Mouse (Mus musculus) skeletal muscle tissue, adult 2 months (tissue): ENCODE measurements at regions not wholly inside any gene's neighbourhood (a gene's known extent, or its start where the extent isn't known, plus 50 kb on each side); places are given as distances from the start of the nearest gene placed in this dataset.

Source experiments
- DNase-seq: peaks from one replicate; pipeline ENCODE4 v3.0.0-alpha.2; 2012; ENCODE audit warnings: low read depth, low spot score

GRCm38 (mm10) chr4:53915326-53915725, 89.5 kb downstream of the Tmem38b start:
- DNase-seq: no peak

GRCm38 (mm10) chr4:53919188-53919587, 93.3 kb downstream of the Tmem38b start:
- peak; percentile 15 for DNase-seq

DNA sequence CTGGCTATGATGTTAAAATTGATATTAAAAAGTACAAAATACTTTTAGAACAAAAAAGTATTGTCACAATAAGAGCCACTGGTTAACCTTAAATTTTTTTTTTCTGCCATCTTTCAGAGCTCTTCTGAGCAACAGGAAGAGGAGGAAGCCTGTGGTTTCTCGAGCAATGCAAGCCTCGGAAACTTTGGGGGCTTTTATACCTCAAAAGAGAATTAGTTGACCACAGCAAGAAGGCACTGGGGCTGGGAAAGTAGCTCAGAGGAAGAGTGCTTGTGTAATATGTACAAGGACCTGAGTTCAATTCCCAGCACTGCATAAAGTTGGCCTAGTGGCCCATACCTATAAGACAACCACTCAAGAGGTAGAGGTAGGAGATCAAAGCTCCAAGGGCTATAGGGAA, 94.7 kb downstream of the Tmem38b start:
- no peak for DNase-seq

GRCm38 (mm10) chr4:53931068-53931467, 105.2 kb downstream of the Tmem38b start:
- no peak for DNase-seq

DNA sequence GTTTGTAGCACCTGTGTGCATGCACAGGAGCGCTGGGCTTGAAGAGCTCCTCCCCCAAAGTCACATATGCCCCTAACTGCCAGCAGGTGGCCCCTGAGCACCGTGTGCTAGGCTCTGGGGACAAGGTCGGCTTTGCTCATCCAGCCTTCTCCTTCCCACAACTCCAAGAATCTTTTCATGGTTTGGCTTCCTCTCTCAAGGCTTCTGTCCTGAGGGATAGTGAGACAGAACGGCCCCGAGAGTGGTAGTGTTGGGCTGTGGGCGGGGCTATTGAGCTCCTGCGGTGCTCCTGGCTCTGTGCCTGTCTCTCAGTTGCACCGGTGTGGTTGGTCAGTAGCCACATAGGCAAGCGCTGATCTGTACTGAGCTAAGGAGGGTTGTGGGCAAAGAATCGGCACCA, 105.7 kb downstream of the Tmem38b start:
- DNase-seq: peak; percentile 53

GRCm38 (mm10) chr4:53935306-53935705, 109.5 kb downstream of the Tmem38b start:
- DNase-seq: no peak

- DNase-seq: peak; percentile 10
Observed at GRCm38 (mm10) chr4:53948736-53949135, 122.9 kb downstream of the Tmem38b start.

DNA sequence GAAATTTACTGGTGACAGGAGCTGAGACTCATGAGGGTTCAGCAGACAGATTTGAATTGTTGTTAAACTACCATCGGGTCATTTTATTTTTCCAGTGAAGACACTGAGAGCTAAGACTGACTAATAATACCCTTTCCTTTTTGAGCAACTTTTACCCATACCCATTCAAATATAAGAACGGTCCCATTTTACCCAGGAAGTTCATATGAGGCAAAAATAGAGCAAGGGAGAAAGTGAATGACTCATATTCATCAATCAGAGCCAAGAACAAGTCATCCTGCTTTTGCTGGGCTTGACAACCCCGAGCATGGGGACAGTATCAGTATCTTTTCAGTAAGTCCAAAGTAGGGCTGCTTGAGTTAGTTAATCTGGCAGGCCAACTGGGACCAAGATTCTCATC, 123.3 kb downstream of the Tmem38b start:
- DNase-seq: no peak

DNA sequence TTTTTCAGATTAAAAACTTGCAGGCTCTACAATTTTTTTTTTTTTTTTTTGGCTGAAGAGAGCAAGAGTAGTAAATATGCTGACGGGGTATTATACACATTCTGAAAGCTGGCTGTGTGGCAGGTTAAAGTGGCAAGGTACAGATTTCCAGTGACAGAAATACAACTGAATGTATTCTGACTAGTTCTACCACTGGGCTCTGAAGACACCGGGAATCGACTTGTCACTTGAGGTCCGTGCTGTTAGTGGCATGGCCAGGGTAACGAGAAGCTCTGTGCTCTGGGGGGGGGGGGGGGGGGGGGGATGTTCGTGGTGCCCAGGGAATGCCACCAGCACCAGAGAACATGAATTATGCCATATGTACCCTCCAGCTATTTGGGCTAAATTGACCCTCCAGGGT, 124.7 kb downstream of the Tmem38b start:
- no peak for DNase-seq

DNA sequence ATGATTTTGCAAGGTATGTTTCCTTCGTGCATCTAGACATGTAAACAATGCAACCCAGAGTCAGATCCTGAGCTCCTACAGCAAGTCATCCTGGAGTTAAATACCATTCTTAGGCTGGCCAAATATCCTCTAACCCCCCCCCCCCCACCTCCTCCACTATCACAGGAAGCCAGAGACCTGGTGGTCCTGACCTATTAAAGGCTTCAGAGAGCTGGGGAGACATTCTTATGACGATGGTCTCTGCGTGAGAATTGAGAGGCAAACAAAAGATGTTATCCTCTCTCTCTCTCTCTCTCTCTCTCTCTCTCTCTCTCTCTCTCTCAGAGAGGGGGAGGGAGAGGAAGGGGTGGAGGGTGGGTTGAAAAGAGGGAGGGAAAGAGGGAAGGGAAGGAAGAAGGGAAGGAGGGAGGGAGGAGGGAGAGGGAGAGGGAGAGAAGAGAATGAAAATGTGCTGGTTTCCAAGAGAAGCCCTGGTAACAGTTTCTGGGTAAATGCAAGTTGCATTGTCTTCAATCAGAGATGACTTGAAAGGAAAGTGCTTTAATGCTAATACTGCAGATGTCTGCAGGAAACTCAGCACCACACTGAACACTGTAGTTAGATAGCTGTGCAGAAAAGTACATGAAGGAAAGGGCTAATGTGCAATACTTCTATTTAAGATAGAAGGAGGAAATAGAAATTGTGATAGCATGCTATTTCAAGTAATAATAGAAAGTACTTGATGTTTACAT, 125.3 kb downstream of the Tmem38b start:
- DNase-seq: no peak

DNA sequence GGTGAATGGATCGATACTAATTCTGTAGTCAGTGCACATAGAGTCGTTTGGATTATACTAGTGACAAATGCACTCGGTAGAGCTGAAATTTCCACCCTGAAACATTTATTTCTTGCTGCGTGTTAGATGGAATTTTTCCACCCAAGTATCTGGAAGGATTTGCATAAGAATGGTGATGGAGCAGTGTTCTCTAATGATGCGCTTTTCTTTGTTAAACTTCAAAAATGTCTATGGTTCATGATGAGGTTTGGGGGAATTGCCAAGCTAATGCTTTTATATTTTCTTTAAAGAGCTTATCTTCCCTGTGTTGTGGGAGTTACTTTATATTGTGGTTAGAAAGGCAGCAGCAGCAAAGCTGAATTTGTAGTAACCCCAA, 125.9 kb downstream of the Tmem38b start:
- no peak for DNase-seq

DNA sequence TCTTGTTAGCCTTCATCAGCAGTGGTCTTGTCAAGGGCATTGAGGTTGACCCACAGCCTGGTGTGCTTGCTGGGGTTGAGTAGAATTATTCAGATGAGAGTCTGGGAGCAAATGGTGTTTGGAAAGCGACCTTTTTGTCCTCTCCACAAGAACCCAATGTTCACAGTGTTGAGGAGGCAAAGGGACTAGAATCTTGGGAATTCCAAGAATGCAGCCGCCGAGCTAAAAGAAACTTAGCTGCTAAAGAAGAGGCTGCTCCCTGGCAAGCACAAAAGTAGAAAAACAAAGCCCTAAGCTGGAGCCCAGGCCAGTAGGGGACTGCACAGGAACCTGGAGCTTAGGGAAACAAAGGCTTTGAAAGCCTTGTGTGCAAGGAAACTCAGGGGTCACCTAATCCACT, 126.4 kb downstream of the Tmem38b start:
- DNase-seq: no peak

DNA sequence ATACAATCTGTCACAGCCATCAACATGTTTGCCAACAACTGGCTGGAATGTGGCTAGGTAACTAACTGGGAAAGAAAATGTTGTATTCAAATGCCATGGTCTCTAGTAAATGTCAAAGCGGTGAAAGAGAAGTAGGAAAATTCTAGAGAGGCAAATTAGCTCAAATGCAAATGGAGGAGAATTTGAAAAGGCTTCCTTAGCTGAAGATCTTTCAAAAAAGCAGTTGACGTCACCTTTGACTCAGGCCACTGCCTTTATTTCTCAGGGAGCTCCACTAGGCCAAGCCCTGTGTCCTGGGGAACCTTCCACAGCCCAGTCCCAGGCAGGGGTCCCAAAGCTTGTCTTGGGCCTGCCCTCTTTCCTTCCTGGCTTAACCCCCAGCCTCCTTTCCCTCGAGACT, 136.6 kb downstream of the Tmem38b start:
- DNase-seq: no peak

- no peak for DNase-seq
Observed at GRCm38 (mm10) chr4:53970461-53970860, 144.6 kb downstream of the Tmem38b start.

- no peak for DNase-seq
Observed at GRCm38 (mm10) chr4:53970960-53971359, 145.1 kb downstream of the Tmem38b start.

DNA sequence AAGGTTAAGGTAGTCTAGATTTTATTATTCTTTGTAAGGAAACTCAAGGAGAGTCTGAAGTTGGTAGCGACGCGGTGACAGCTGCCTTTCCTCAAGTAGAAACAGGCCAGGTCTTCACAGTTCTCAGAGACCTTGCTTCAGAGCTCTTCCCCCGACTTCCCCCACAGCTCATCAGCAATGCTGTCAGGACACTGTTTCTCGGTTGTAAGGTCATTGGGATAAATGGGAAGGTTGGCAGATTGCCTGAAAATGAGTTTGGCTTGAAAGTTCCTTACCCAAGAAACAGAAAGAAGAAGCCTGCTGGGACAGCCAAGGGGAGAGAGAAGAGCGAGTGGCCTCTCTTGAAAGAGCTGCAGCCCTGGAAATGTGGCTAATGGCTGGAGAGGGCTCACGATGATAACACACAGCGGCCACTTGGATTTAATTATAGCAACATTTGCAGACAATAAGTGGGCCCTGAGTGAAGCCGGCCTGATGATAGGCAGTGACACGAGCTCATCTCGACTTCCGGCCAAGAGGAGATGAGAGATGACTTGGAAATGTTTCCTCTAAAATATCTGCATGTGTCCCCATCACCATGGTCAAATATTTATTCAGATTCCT, 150.3 kb downstream of the Tmem38b start:
- peak; percentile 16 for DNase-seq

- DNase-seq: peak; percentile 3
Observed at GRCm38 (mm10) chr4:53986519-53987301, 160.9 kb downstream of the Tmem38b start.

- DNase-seq: no peak
Observed at GRCm38 (mm10) chr4:53987536-53987935, 161.7 kb downstream of the Tmem38b start.

DNA sequence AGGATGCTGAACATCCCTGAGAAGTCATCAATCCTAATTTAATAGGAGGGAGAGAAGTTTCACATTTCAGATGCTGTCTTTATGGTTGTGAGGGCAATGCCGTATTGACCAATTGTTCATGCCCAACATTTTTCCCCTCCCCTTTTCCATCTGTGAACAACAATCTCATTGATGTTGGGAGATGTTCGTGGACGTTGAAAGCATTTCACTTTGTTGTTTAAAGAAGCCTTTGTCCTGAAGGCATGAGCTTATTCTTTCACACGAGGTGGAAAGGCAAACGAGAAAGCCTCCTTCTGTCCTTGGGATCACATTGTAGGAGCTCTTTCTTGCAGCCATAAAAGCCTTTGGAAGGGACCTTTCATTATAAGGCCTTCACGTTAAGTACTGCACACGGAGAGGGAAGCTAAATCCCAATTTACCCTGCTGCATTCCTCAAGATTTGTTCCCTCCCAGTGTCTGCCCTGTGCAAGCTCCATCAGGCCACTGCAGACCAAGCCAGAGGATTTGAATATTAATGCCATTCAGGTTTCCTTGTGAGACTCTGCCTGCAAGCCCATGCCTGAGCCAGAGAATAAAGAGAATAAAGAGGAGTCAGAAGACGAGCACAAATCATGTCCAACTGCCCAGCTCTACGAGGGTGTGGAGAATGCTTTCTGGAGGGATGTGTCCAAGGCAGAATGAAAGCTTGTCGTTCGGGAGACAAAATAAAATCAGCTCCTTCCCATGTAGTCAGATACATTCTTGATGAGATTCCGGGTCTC, 195.4 kb downstream of the Tmem38b start:
- DNase-seq: no peak

DNA sequence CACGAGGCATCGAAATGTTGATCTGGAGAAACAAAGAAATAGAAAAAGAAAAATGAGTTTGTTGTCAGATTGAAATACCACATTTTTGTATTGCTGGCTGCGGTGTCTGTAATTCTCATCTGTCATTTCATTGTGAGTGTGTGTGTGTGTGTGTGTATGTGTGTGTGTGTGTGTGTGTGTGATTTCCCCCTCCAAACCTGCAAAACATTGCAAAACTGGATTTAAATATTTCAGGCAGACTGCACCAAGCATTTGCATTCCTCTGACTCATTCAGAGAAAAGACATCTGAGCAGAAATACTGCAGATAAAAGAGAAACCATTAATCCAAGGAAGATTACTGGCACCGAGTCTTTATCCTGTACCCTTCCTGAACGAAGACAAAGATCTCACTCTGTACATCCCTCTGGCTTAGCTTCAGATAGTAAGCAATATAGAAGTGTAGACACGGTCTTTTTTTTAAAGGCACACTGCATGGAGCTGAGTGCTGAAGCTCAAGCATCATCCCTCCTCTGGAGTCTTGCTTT, 196.1 kb downstream of the Tmem38b start:
- no peak for DNase-seq

DNA sequence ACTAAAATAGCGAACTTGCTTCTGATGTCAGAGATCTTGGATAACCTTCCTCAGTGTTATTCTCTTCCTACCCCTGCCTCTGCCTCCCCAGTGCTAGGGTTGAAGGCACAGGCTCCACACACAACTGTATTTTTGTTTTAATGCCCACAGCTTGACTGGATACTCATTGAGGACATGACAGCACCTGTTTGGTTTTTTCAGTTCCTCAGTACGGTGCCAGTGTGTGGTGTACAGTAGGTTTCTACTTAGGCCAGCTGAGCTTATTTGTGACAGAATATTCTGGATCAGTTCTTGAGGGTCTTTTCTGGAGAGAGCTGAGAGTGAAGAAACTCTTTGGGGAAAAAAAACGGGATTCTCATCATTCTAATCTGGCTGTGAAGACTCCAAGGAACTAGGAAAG, 201.1 kb downstream of the Tmem38b start:
- no peak for DNase-seq
